Mouse (Mus musculus) limb, embryonic 12.5 days (tissue): ENCODE measurements at regions not wholly inside any gene's neighbourhood (a gene's known extent, or its start where the extent isn't known, plus 50 kb on each side); places are given as distances from the start of the nearest gene placed in this dataset.

Source experiments
- ATAC-seq: fragments of 200-750 bp; cut with Nextera tagmentation; 2 replicates; pipeline ENCODE4 v1.8.0; 2017; ENCODE audit warnings: low read depth, moderate TSS enrichment; ENCODE audit not compliant: insufficient number of reproducible peaks, insufficient read depth, low FRiP score, low TSS enrichment
- H3K27ac ChIP-seq: fragments of 300-500 bp; sonication (generic); 2 replicates; pipeline ENCODE4 v1.5.1; 2016; ENCODE audit warnings: mild to moderate bottlenecking, moderate library complexity
- H3K27me3 ChIP-seq: fragments of 300-500 bp; sonication (generic); 2 replicates; pipeline ENCODE4 v1.6.1; 2016; ENCODE audit warnings: mild to moderate bottlenecking, moderate library complexity
- H3K36me3 ChIP-seq: fragments of 300-500 bp; sonication (generic); 2 replicates; pipeline ENCODE4 v1.6.1; 2016; ENCODE audit warnings: mild to moderate bottlenecking, moderate library complexity
- H3K4me1 ChIP-seq: fragments of 300-500 bp; sonication (generic); replicated peaks from 2 replicates; pipeline ENCODE4 v1.6.1; 2016
- H3K4me2 ChIP-seq: fragments of 300-500 bp; sonication (generic); 2 replicates; pipeline ENCODE4 v1.6.1; 2016; ENCODE audit warnings: mild to moderate bottlenecking, moderate library complexity
- H3K4me3 ChIP-seq: fragments of 300-500 bp; sonication (generic); replicated peaks from 2 replicates; pipeline ENCODE4 v1.5.1; 2016; ENCODE audit warnings: mild to moderate bottlenecking
- H3K9ac ChIP-seq: fragments of 300-500 bp; sonication (generic); replicated peaks from 2 replicates; pipeline ENCODE4 v1.6.1; 2016; ENCODE audit warnings: mild to moderate bottlenecking, moderate library complexity
- H3K9me3 ChIP-seq: fragments of 300-500 bp; sonication (generic); 2 replicates; pipeline ENCODE4 v1.6.1; 2016; ENCODE audit warnings: mild to moderate bottlenecking, moderate library complexity
- WGBS: fragments of 180-500 bp; shearing (Covaris S2); methylation state at CpG from one replicate; pipeline ENCODE4 v1.1.7; 2016; 5-methylcytosine and 5-hydroxymethylcytosine counted together

GRCm38 (mm10) chr16:92917356-92917755 lies 91.4 kb upstream of the Runx1 start:
- 77% methylated on average over 2 of the region's 2 CpGs for WGBS

GRCm38 (mm10) chr16:92915651-92916050 lies 89.7 kb upstream of the Runx1 start:
- H3K9me3 ChIP-seq: no peaks in the 10 kb centered on the region
- no peaks in the 10 kb centered on the region for H3K4me1 ChIP-seq
- ATAC-seq: no peak
- peaks cover 6% of the 10 kb centered on the region for H3K27me3 ChIP-seq
- no peak overlapping the region for H3K27ac ChIP-seq
- H3K4me2 ChIP-seq: no peak overlapping the region
- H3K36me3 ChIP-seq: no peaks in the 10 kb centered on the region
- 86% methylated on average over 6 of the region's 6 CpGs for WGBS
- no peak overlapping the region for H3K9ac ChIP-seq
- no peak overlapping the region for H3K4me3 ChIP-seq

More at GRCm38 (mm10) chr16:92917356-92917755, 91.4 kb upstream of the Runx1 start:
- Histone ChIP-seq H3K4me1 (peaks cover 12% of the 10 kb centered on the region), H3K4me2 (no peak overlapping the region), H3K27me3 (peaks cover 9% of the 10 kb centered on the region), H3K36me3 (no peaks in the 10 kb centered on the region), H3K4me3 (no peak overlapping the region), H3K9me3 (no peaks in the 10 kb centered on the region), H3K27ac (no peak overlapping the region), H3K9ac (no peak overlapping the region)
- ATAC-seq: no peak

GRCm38 (mm10) chr16:92906873-92907272 lies 80.9 kb upstream of the Runx1 start:
- no peak overlapping the region for H3K27ac ChIP-seq
- no peaks in the 10 kb centered on the region for H3K9me3 ChIP-seq
- no peak for ATAC-seq
- no peak overlapping the region for H3K4me3 ChIP-seq
- 85% methylated on average over 4 of the region's 4 CpGs for WGBS
- no peaks in the 10 kb centered on the region for H3K36me3 ChIP-seq
- 0 out of 2 replicates have a peak, but pooled peaks cover 3% of the 10 kb centered on the region for H3K4me1 ChIP-seq
- H3K9ac ChIP-seq: no peak overlapping the region
- H3K4me2 ChIP-seq: no peak overlapping the region
- no peaks in the 10 kb centered on the region; the same call in 1 of the 2 replicates for H3K27me3 ChIP-seq

- no peak for ATAC-seq
- 92% methylated on average over 6 of the region's 6 CpGs for WGBS
- no peaks in the 10 kb centered on the region for H3K36me3 ChIP-seq
- H3K4me1 ChIP-seq: 0 out of 2 replicates have a peak, but pooled peaks cover 3% of the 10 kb centered on the region
- H3K4me2 ChIP-seq: no peak overlapping the region
- H3K9ac ChIP-seq: no peak overlapping the region
- H3K9me3 ChIP-seq: no peaks in the 10 kb centered on the region
- H3K27ac ChIP-seq: no peak overlapping the region
- no peak overlapping the region for H3K4me3 ChIP-seq
- no peaks in the 10 kb centered on the region; the same call in 1 of the 2 replicates for H3K27me3 ChIP-seq
These were observed 79.7 kb upstream of the Runx1 start for GRCm38 (mm10) chr16:92905626-92906025.

- 51% methylated on average over 9 of the region's 9 CpGs for WGBS
- Histone ChIP-seq H3K27ac (no peak overlapping the region), H3K27me3 (no peaks in the 10 kb centered on the region; the same call in 1 of the 2 replicates), H3K36me3 (no peaks in the 10 kb centered on the region), H3K4me1 (0 out of 2 replicates have a peak, but pooled peaks cover 3% of the 10 kb centered on the region), H3K9me3 (no peaks in the 10 kb centered on the region), H3K4me3 (no peak overlapping the region), H3K9ac (no peak overlapping the region), H3K4me2 (no peak overlapping the region)
- ATAC-seq: no peak
These were observed 78.0 kb upstream of the Runx1 start for GRCm38 (mm10) chr16:92903892-92904473.

- Histone ChIP-seq H3K9me3 (no peaks in the 10 kb centered on the region), H3K4me2 (no peak overlapping the region), H3K27ac (no peak overlapping the region), H3K4me1 (0 out of 2 replicates have a peak, but pooled peaks cover 3% of the 10 kb centered on the region), H3K27me3 (no peaks in the 10 kb centered on the region; the same call in 1 of the 2 replicates), H3K4me3 (no peak overlapping the region), H3K36me3 (no peaks in the 10 kb centered on the region), H3K9ac (no peak overlapping the region)
- 88% methylated on average over 7 of the region's 7 CpGs for WGBS
- ATAC-seq: no peak
These were observed 77.5 kb upstream of the Runx1 start for GRCm38 (mm10) chr16:92903486-92903885.

- ATAC-seq: no peak
- 75% methylated on average over 1 of the region's 1 CpGs for WGBS
These were observed 73.8 kb upstream of the Runx1 start for GRCm38 (mm10) chr16:92899704-92900103.

GRCm38 (mm10) chr16:92891741-92892140 lies 65.8 kb upstream of the Runx1 start:
- WGBS: 52% methylated on average over 2 of the region's 2 CpGs
- Histone ChIP-seq H3K36me3 (no peaks in the 10 kb centered on the region), H3K9me3 (no peaks in the 10 kb centered on the region), H3K9ac (no peak overlapping the region), H3K27me3 (peaks cover 7% of the 10 kb centered on the region), H3K4me3 (no peak overlapping the region), H3K4me1 (no peaks in the 10 kb centered on the region), H3K4me2 (no peak overlapping the region), H3K27ac (no peak overlapping the region)
- no peak for ATAC-seq

More at GRCm38 (mm10) chr16:92899704-92900103, 73.8 kb upstream of the Runx1 start:
- no peak overlapping the region for H3K4me3 ChIP-seq
- no peak overlapping the region for H3K27ac ChIP-seq
- no peaks in the 10 kb centered on the region for H3K36me3 ChIP-seq
- H3K9ac ChIP-seq: no peak overlapping the region
- H3K9me3 ChIP-seq: no peaks in the 10 kb centered on the region
- H3K4me1 ChIP-seq: 0 out of 2 replicates have a peak, but pooled peaks cover 3% of the 10 kb centered on the region
- H3K27me3 ChIP-seq: no peaks in the 10 kb centered on the region; the same call in 1 of the 2 replicates
- no peak overlapping the region for H3K4me2 ChIP-seq

- WGBS: 81% methylated on average over 3 of the region's 3 CpGs
- peaks cover 17% of the 10 kb centered on the region for H3K27me3 ChIP-seq
- ATAC-seq: no peak
- H3K4me2 ChIP-seq: no peak overlapping the region
- H3K36me3 ChIP-seq: no peaks in the 10 kb centered on the region
- H3K4me3 ChIP-seq: no peak overlapping the region
- no peaks in the 10 kb centered on the region for H3K9me3 ChIP-seq
- no peak overlapping the region for H3K27ac ChIP-seq
- H3K9ac ChIP-seq: no peak overlapping the region
- no peaks in the 10 kb centered on the region for H3K4me1 ChIP-seq
These were observed 64.8 kb upstream of the Runx1 start for GRCm38 (mm10) chr16:92890713-92891112.

- 90% methylated on average over 10 of the region's 10 CpGs for WGBS
- Histone ChIP-seq H3K4me1 (no peaks in the 10 kb centered on the region; the same call in 1 of the 2 replicates), H3K4me3 (no peak overlapping the region), H3K27ac (no peak overlapping the region), H3K36me3 (no peaks in the 10 kb centered on the region), H3K9ac (no peak overlapping the region), H3K4me2 (no peak overlapping the region), H3K9me3 (no peaks in the 10 kb centered on the region), H3K27me3 (peaks cover 22% of the 10 kb centered on the region)
- no peak for ATAC-seq
These were observed 63.6 kb upstream of the Runx1 start for GRCm38 (mm10) chr16:92889537-92889936.

GRCm38 (mm10) chr16:92886226-92886625 lies 60.3 kb upstream of the Runx1 start:
- Histone ChIP-seq H3K4me2 (no peak overlapping the region), H3K4me3 (no peak overlapping the region), H3K9me3 (no peaks in the 10 kb centered on the region), H3K36me3 (no peaks in the 10 kb centered on the region), H3K27me3 (peaks cover 33% of the 10 kb centered on the region), H3K4me1 (peaks cover 12% of the 10 kb centered on the region), H3K27ac (no peak overlapping the region), H3K9ac (no peak overlapping the region)
- ATAC-seq: no peak
- 95% methylated on average over 3 of the region's 3 CpGs for WGBS

GRCm38 (mm10) chr16:92883821-92884272 lies 57.9 kb upstream of the Runx1 start:
- H3K4me3 ChIP-seq: no peak overlapping the region
- no peaks in the 10 kb centered on the region for H3K36me3 ChIP-seq
- no peak overlapping the region for H3K9ac ChIP-seq
- H3K27ac ChIP-seq: peak overlapping the region; percentile 53; the same call in 1 of the 2 replicates
- no peak for ATAC-seq
- H3K4me2 ChIP-seq: peak overlapping the region; percentile 37
- no peaks in the 10 kb centered on the region for H3K9me3 ChIP-seq
- 5% methylated on average over 12 of the region's 12 CpGs for WGBS
- peaks cover 33% of the 10 kb centered on the region for H3K27me3 ChIP-seq
- H3K4me1 ChIP-seq: peaks cover 12% of the 10 kb centered on the region
